Mouse (Mus musculus) cerebellum, adult (tissue): Measurements from ENCODE around the gene Asna1.

Source experiments
- ATAC-seq: cut with Nextera tagmentation; 2 replicates; pipeline ENCODE4 v1.9.2; 2017; ENCODE audit warnings: mild to moderate bottlenecking, moderate library complexity, mixed read lengths; ENCODE audit not compliant: insufficient number of reproducible peaks, low FRiP score, low TSS enrichment

The Asna1 gene

GRCm38 (mm10) chr8:85025098-85025932, at the start of gene Asna1:
Asna1 (minus strand) TSS chr8:85025281.
- ATAC-seq, result peak; percentile 89

GRCm38 (mm10) chr8:85074617-85075016, 49.5 kb upstream of the Asna1 start:
- no peak for ATAC-seq

- no peak for ATAC-seq
These were observed 49.1 kb upstream of the Asna1 start for GRCm38 (mm10) chr8:85074167-85074566.

- ATAC-seq, result no peak
These were observed 48.0 kb upstream of the Asna1 start for GRCm38 (mm10) chr8:85073041-85073612.

- ATAC-seq, result no peak
These were observed 47.4 kb upstream of the Asna1 start for GRCm38 (mm10) chr8:85072364-85072929.

- peak; percentile 81 for ATAC-seq
These were observed 46.6 kb upstream of the Asna1 start, which contains the start of gene Dhps for GRCm38 (mm10) chr8:85071514-85072281. Dhps (plus strand) TSS chr8:85071757.

- ATAC-seq, result no peak
These were observed 46.0 kb upstream of the Asna1 start for GRCm38 (mm10) chr8:85071041-85071440.

- ATAC-seq, result no peak
These were observed 42.9 kb upstream of the Asna1 start, which contains the start of gene Gm5741 for GRCm38 (mm10) chr8:85067982-85068381. Gm5741 (minus strand) TSS chr8:85067982.

GRCm38 (mm10) chr8:85067155-85067554, 42.1 kb upstream of the Asna1 start:
- ATAC-seq, result no peak

GRCm38 (mm10) chr8:85065213-85065612, 40.1 kb upstream of the Asna1 start:
- ATAC-seq, result no peak

- ATAC-seq, result no peak
These were observed 37.5 kb upstream of the Asna1 start for GRCm38 (mm10) chr8:85062603-85063002.

GRCm38 (mm10) chr8:85059879-85060616, 35.0 kb upstream of the Asna1 start, which contains the start of gene Fbxw9:
Fbxw9 (plus strand) TSS chr8:85060055.
- ATAC-seq, result peak; percentile 76; the same call in 1 of the 2 replicates

- ATAC-seq, result no peak
These were observed 32.3 kb upstream of the Asna1 start for GRCm38 (mm10) chr8:85057367-85057766.

- no peak for ATAC-seq
These were observed 18.5 kb upstream of the Asna1 start for GRCm38 (mm10) chr8:85043619-85044018.

GRCm38 (mm10) chr8:85037681-85038531, 12.8 kb upstream of the Asna1 start:
- ATAC-seq, result no peak

- peak; percentile 11; the same call in 1 of the 2 replicates for ATAC-seq
These were observed 12.2 kb upstream of the Asna1 start for GRCm38 (mm10) chr8:85037366-85037680.

GRCm38 (mm10) chr8:85036718-85037365, 11.8 kb upstream of the Asna1 start, which contains the start of gene Tnpo2:
Tnpo2 (plus strand) TSS chr8:85036915.
- peak; percentile 64 for ATAC-seq

- peak; percentile 28; the same call in 1 of the 2 replicates for ATAC-seq
These were observed 11.3 kb upstream of the Asna1 start for GRCm38 (mm10) chr8:85036381-85036717.
